26 mouse cellular contexts compared by ENCODE assay signal in genomic region chr4:40819151-40819550, GRCm38 (mm10). TPM values are rescaled to one million over a fixed set of nuclear protein-coding genes. Genes with fewer than 3 reads are reported as not detected.
A peak's percentile ranks its signal among the peaks of the same experiment; 100 is the strongest.
DNase-seq lines count a peak whose midpoint lies in the region; ATAC-seq and TF ChIP-seq lines count a peak whose summit lies in the region.
"Had no signal": no experiment of that assay in that cellular context is flagged by ENCODE, and none has a peak within 500 bp of the region (broad histone marks: within the 10 kb centered on the region; RNA-seq: fewer than 3 reads in every experiment).

No protein-coding gene starts in this region.

- H3K79me2 ChIP-seq in heart, adult 2 months (replicated peaks; ENCODE audit: control insufficient read depth, insufficient read depth, low read length) = no peaks in the 10 kb centered on the region
- peaks cover 22% of the 10 kb centered on the region for H3K79me2 ChIP-seq in myocyte (ENCODE audit: control insufficient read depth, insufficient read depth)

- peaks cover 28% of the 10 kb centered on the region for H3K4me1 ChIP-seq in heart, adult 2 months (ENCODE audit: control insufficient read depth, insufficient read depth, low read length)
- H3K4me1 ChIP-seq in heart, embryonic 12.5 days (replicated peaks) = peaks cover 76% of the 10 kb centered on the region
- peaks cover 59% of the 10 kb centered on the region for H3K4me1 ChIP-seq in heart, embryonic 16.5 days (ENCODE audit: control insufficient read depth, insufficient read depth, low read length)
- peaks cover 21% of the 10 kb centered on the region for H3K4me1 ChIP-seq in lung, adult 2 months (ENCODE audit: control insufficient read depth, insufficient read depth, low read length)
- H3K4me1 ChIP-seq: embryonic facial prominence, embryonic 12.5 days; hindbrain, embryonic 13.5 days; intestine, embryonic 15.5 days had no signal

- no peak for TF ChIP-seq CTCF in heart, adult 2 months (IDR thresholded peaks at IDR 0.05)
- no peak for TF ChIP-seq CTCF in lung, adult 2 months (IDR thresholded peaks at IDR 0.05; ENCODE audit: insufficient read depth, low read length)

- H3K27me3 ChIP-seq in heart, adult 2 months (ENCODE audit: control insufficient read depth, insufficient read depth, low read length) = no peaks in the 10 kb centered on the region
- no peaks in the 10 kb centered on the region for H3K27me3 ChIP-seq in heart, embryonic 12.5 days (replicated peaks)
- H3K27me3 ChIP-seq in heart, embryonic 16.5 days (ENCODE audit: control insufficient read depth, insufficient read depth, low read length) = no peaks in the 10 kb centered on the region
- no peaks in the 10 kb centered on the region for H3K27me3 ChIP-seq in myocyte (ENCODE audit: control insufficient read depth, insufficient read depth, insufficient read length)
- H3K27me3 ChIP-seq: embryonic facial prominence, embryonic 12.5 days; embryonic facial prominence, embryonic 15.5 days; hindbrain, embryonic 13.5 days; intestine, embryonic 15.5 days had no signal

- peaks cover 25% of the 10 kb centered on the region for H3K36me3 ChIP-seq in heart, adult 2 months (ENCODE audit: control insufficient read depth, insufficient read depth, low read length)
- peaks cover 63% of the 10 kb centered on the region for H3K36me3 ChIP-seq in heart, embryonic 12.5 days
- H3K36me3 ChIP-seq in heart, embryonic 16.5 days (ENCODE audit: control insufficient read depth, insufficient read depth) = peaks cover 37% of the 10 kb centered on the region
- peaks cover 9% of the 10 kb centered on the region for H3K36me3 ChIP-seq in myocyte (ENCODE audit: control insufficient read depth, insufficient read depth)

- no peak overlapping the region for H3ac ChIP-seq in myocyte (ENCODE audit: control insufficient read depth, insufficient read length)

- peak overlapping the region; percentile 78 for H3K27ac ChIP-seq in heart, adult 2 months
- H3K27ac ChIP-seq in heart, embryonic 12.5 days (ENCODE audit: poor library complexity, severe bottlenecking) = peak overlapping the region; percentile 86
- H3K27ac ChIP-seq in heart, embryonic 16.5 days (ENCODE audit: low read length) = peak overlapping the region; percentile 84
- H3K27ac ChIP-seq: embryonic facial prominence, embryonic 12.5 days; embryonic facial prominence, embryonic 15.5 days; hindbrain, embryonic 10.5 days; hindbrain, embryonic 13.5 days; intestine, embryonic 15.5 days had no signal

- 84% methylated on average over 6 of the region's 6 CpGs for WGBS in heart, adult 2 months
- WGBS in heart, embryonic 12.5 days = 91% methylated on average over 6 of the region's 6 CpGs
- WGBS in heart, embryonic 16.5 days = 92% methylated on average over 6 of the region's 6 CpGs
- 91% methylated on average over 6 of the region's 6 CpGs for WGBS in lung, adult 2 months

- no peak for TF ChIP-seq EP300 in heart, adult 2 months (IDR thresholded peaks at IDR 0.05; ENCODE audit: insufficient read depth, low read depth, low read length)

- H3K9ac ChIP-seq in heart, adult 2 months (ENCODE audit: low read depth, low read length) = no peak overlapping the region
- H3K9ac ChIP-seq in heart, embryonic 12.5 days = no peak overlapping the region
- H3K9ac ChIP-seq in heart, embryonic 16.5 days (ENCODE audit: low read length) = no peak overlapping the region
- H3K9ac ChIP-seq: embryonic facial prominence, embryonic 12.5 days; embryonic facial prominence, embryonic 15.5 days; forebrain, postnatal 0 days; hindbrain, embryonic 13.5 days; intestine, embryonic 15.5 days had no signal

- no peaks in the 10 kb centered on the region for H3K9me3 ChIP-seq in heart, embryonic 12.5 days (replicated peaks)
- no peaks in the 10 kb centered on the region for H3K9me3 ChIP-seq in heart, embryonic 16.5 days (replicated peaks; ENCODE audit: control insufficient read depth, low read length)
- H3K9me3 ChIP-seq: embryonic facial prominence, embryonic 12.5 days; embryonic facial prominence, embryonic 15.5 days; hindbrain, embryonic 10.5 days; hindbrain, embryonic 13.5 days; intestine, embryonic 15.5 days had no signal

- TF ChIP-seq POLR2A in heart, adult 2 months (IDR thresholded peaks at IDR 0.05; ENCODE audit: insufficient read depth, low read depth, low read length) = no peak
- no peak for TF ChIP-seq POLR2A in myocyte (IDR thresholded peaks at IDR 0.05; ENCODE audit: insufficient read length, low read depth)
- no peak for TF ChIP-seq POLR2A in lung, adult 2 months (IDR thresholded peaks at IDR 0.05; ENCODE audit: borderline replicate concordance, extremely low read depth, low read depth, low read length)

- intact Hi-C loops in heart, adult 2 months (cut with DNase I) = loop anchor here (2.0 kb wide), 1 partner anchor 34 kb away; no protein-coding TSS in a partner anchor
- intact Hi-C loops in heart, postnatal 25 days (cut with DNase I) = no loop called here

- H3K4me2 ChIP-seq in heart, embryonic 12.5 days = no peak overlapping the region
- H3K4me2 ChIP-seq in heart, embryonic 16.5 days (ENCODE audit: low read depth, low read length) = no peak overlapping the region
- H3K4me2 ChIP-seq in myocyte (ENCODE audit: low read depth) = peak overlapping the region; percentile 46
- H3K4me2 ChIP-seq: embryonic facial prominence, embryonic 12.5 days; embryonic facial prominence, embryonic 15.5 days; hindbrain, embryonic 13.5 days; intestine, embryonic 15.5 days had no signal

- ATAC-seq in heart, embryonic 12.5 days (ENCODE audit: insufficient number of reproducible peaks, low FRiP score) = no peak
- ATAC-seq in heart, embryonic 16.5 days (replicated peaks; ENCODE audit: extremely low read depth, insufficient read depth, low FRiP score) = no peak
- ATAC-seq: CD4-positive, CD25-positive, alpha-beta regulatory T cell, adult 4 months; forebrain, embryonic 14.5 days; forebrain, postnatal 0 days; hindbrain, embryonic 16.5 days; intestine, embryonic 15.5 days had no signal

- DNase-seq in heart, adult 2 months = no peak
- DNase-seq in heart, adult 18-20 months = no peak
- DNase-seq in heart, adult 8-10 months (ENCODE audit: low spot score) = no peak
- DNase-seq in heart, postnatal 25 days (ENCODE audit: low spot score) = no peak
- DNase-seq in lung, adult 2 months = no peak
- DNase-seq: adrenal gland, adult 2 months; cerebellum, adult 11 months; cerebellum, adult 2 months; cerebellum, adult 9-11 months; cerebellum, postnatal 25 days; forebrain, postnatal 0 days; gastrocnemius, postnatal 10 days; gastrocnemius, postnatal 36 days; kidney, adult 11 months; kidney, adult 8-10 months had no signal

- H3K4me3 ChIP-seq in heart, adult 2 months = no peak overlapping the region
- no peak overlapping the region for H3K4me3 ChIP-seq in heart, embryonic 12.5 days
- no peak overlapping the region for H3K4me3 ChIP-seq in heart, embryonic 16.5 days (ENCODE audit: low read length)
- H3K4me3 ChIP-seq in myocyte = no peak overlapping the region
- H3K4me3 ChIP-seq in lung, adult 2 months (replicated peaks; ENCODE audit: extremely low read depth, low read depth, low read length) = no peak overlapping the region
- H3K4me3 ChIP-seq: embryonic facial prominence, embryonic 12.5 days; embryonic facial prominence, embryonic 15.5 days; hindbrain, embryonic 10.5 days; hindbrain, embryonic 13.5 days; intestine, embryonic 15.5 days had no signal

TF ChIP-seq in myocyte, 11 proteins besides CTCF, POLR2A, EP300 and RAD21:
- no peak for TF ChIP-seq TCF12 (IDR thresholded peaks at IDR 0.05; ENCODE audit: insufficient read depth, poor library complexity, severe bottlenecking)
- TF ChIP-seq REST (IDR thresholded peaks at IDR 0.05; ENCODE audit: insufficient read depth, insufficient read length) = no peak
- TF ChIP-seq TCF3 (IDR thresholded peaks at IDR 0.05; ENCODE audit: insufficient read length, low read depth) = no peak
- TF ChIP-seq CEBPB (IDR thresholded peaks at IDR 0.05; ENCODE audit: insufficient read depth, poor library complexity, severe bottlenecking) = no peak
- no peak for TF ChIP-seq MAX (IDR thresholded peaks at IDR 0.05; ENCODE audit: low read depth)
- no peak for TF ChIP-seq E2F4 (IDR thresholded peaks at IDR 0.05; ENCODE audit: insufficient read depth)
- TF ChIP-seq MYOD1 (IDR thresholded peaks at IDR 0.05; ENCODE audit: control insufficient read depth in 1 of 3, insufficient read length in 2 of 3, low read depth in 2 of 3) = no peak
- no peak for TF ChIP-seq USF1 (IDR thresholded peaks at IDR 0.05; ENCODE audit: low read depth)
- TF ChIP-seq POLR2AphosphoS2 (IDR thresholded peaks at IDR 0.05; ENCODE audit: insufficient read length, low read depth) = no peak
- no peak for TF ChIP-seq MYOG (IDR thresholded peaks at IDR 0.05; ENCODE audit: control insufficient read depth in 1 of 3, insufficient read depth in 1 of 3, insufficient read length in 2 of 3, low read depth in 2 of 3)
- TF ChIP-seq SRF (IDR thresholded peaks at IDR 0.05; ENCODE audit: control insufficient read depth, insufficient read length, low read depth) = no peak

RNA-seq across cellular contexts. Expression of gene B4galt1, which starts 34.7 kb away (rescaled TPM):
- total RNA-seq in heart, adult 2 months (2021) = 10 to 100 TPM; 68.7 to 69.7 TPM
- 42.6 and 57.4 TPM in 2 replicates for polyA plus RNA-seq in heart, adult 2 months (2012; rRNA removed)
- total RNA-seq in heart, adult 18-20 months (2021) = 10 to 100 TPM; 58.2 to 59.1 TPM
- polyA plus RNA-seq in heart, embryonic 12.5 days (2016; fragmentation: Nextera tagmentation; extraction: Ambion mirVana) = 56.5 and 58.0 TPM in 2 replicates
- total RNA-seq in heart, adult 8-10 months (2022) = 10 to 100 TPM; 53.9 to 60.3 (median 57.4) TPM
- polyA plus RNA-seq in heart, embryonic 16.5 days (2015; fragmentation: Nextera tagmentation; extraction: Ambion mirVana) = 54.5 and 61.5 TPM in 2 replicates
- total RNA-seq in heart, postnatal 25 days (2021) = 10 to 100 TPM; 58.2 to 70.4 TPM
- 37.7 TPM for polyA plus RNA-seq in myocyte (2012; fragmentation: generic; extraction: Trizol)
- polyA plus RNA-seq in lung, adult 2 months (2012; rRNA removed) = 44.6 and 47.7 TPM in 2 replicates
